Comparison of ENCODE assay signal across 17 mouse cellular contexts in the genomic region with DNA sequence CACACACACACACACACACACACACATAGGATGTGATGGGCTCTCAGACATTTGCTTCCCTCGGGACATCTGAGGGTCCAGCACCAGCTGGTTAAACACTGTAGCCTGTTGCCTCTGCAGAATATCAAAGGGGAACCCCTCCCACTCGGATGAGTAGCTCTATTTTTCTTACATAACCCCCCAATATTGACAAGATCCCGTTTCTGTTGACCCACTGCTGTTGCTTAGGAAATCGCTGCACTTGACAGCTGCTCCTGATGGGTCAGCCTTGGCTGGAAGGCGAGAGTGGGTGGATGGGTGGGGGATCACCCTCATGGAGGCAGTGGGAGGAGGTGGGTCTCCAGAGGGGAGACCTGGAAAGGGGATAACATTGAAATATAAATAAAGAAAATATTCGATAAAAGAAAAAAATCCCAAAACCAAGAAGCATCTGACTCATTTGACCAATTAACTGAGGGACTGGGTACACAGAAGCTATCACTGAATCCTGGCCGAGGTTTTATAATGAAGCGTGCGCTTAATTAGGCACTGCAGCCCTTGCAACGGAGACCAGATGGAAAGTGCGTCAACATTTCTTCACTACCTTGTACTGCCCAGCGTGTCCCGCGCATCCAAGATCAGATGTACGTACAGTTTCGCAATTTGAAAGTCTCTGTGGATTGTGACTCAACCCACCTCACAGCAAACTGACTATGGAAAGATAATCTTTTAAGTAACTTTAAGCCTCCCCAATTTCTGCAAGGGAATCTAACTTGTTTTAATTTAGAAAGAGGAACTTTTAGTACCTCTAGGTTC. TPM values are rescaled to one million over a fixed set of nuclear protein-coding genes. Genes with fewer than 3 reads are reported as not detected.
DNase-seq lines count a peak whose midpoint lies in the region; TF ChIP-seq lines count a peak whose summit lies in the region.
"Had no signal": no experiment of that assay in that cellular context is flagged by ENCODE, and none has a peak within 500 bp of the region (broad histone marks: within the 10 kb centered on the region; RNA-seq: fewer than 3 reads in every experiment).

No protein-coding gene starts in this region.

- no peak overlapping the region for H3K9ac ChIP-seq in liver, adult 2 months (ENCODE audit: low read depth, low read length)
- H3K9ac ChIP-seq: limb, embryonic 13.5 days had no signal

- intact Hi-C loops in left cerebral cortex, adult 2 months (cut with DNase I) = no loop called here

- no peak for TF ChIP-seq CTCF in liver, adult 2 months (IDR thresholded peaks at IDR 0.05; ENCODE audit: low read depth, low read length)
- TF ChIP-seq CTCF in left cerebral cortex, adult 2 months (IDR thresholded peaks at IDR 0.05) = no peak

- no peak for TF ChIP-seq POLR2A in liver, adult 2 months (IDR thresholded peaks at IDR 0.05; ENCODE audit: extremely low read depth, insufficient read depth, low read length)
- no peak for TF ChIP-seq POLR2A in myocyte (IDR thresholded peaks at IDR 0.05; ENCODE audit: insufficient read length, low read depth)

- 0 out of 2 replicates have a peak, but pooled peaks cover 2% of the 10 kb centered on the region for H3K36me3 ChIP-seq in liver, adult 2 months (ENCODE audit: control insufficient read depth, insufficient read depth, low read length)
- no peaks in the 10 kb centered on the region for H3K36me3 ChIP-seq in myocyte (ENCODE audit: control insufficient read depth, insufficient read depth)
- H3K36me3 ChIP-seq: embryonic facial prominence, embryonic 10.5 days; limb, embryonic 13.5 days had no signal

- H3K4me1 ChIP-seq in liver, adult 2 months (ENCODE audit: control insufficient read depth, insufficient read depth, low read length) = peaks cover 4% of the 10 kb centered on the region
- H3K4me1 ChIP-seq: embryonic facial prominence, embryonic 10.5 days; limb, embryonic 13.5 days had no signal

- no peak overlapping the region for H3K4me2 ChIP-seq in myocyte (ENCODE audit: low read depth)
- H3K4me2 ChIP-seq: limb, embryonic 13.5 days had no signal

- DNase-seq in embryo, embryonic 10 days (ENCODE audit: low spot score) = peak; percentile 11
- no peak for DNase-seq in embryo, embryonic 9.5 days (ENCODE audit: extremely low spot score)
- DNase-seq in liver, adult 2 months (ENCODE audit: extremely low read depth, low read depth, low spot score) = peak; percentile 56
- DNase-seq in liver = no peak
- peak; percentile 44 for DNase-seq in embryo, embryonic 11 days
- DNase-seq in heart, adult 18-20 months = no peak
- no peak for DNase-seq in left cerebral cortex, adult 2 months (ENCODE audit: extremely low spot score in 1 of 2, low spot score in 2 of 2)
- DNase-seq: heart, adult 2 months had no signal

- H3ac ChIP-seq in myocyte (ENCODE audit: control insufficient read depth, insufficient read length) = no peak overlapping the region

- H3K79me2 ChIP-seq in liver, adult 2 months (ENCODE audit: control insufficient read depth, insufficient read depth, low read length) = no peaks in the 10 kb centered on the region
- no peaks in the 10 kb centered on the region for H3K79me2 ChIP-seq in myocyte (ENCODE audit: control insufficient read depth, insufficient read depth)

- H3K27ac ChIP-seq in liver, adult 2 months (replicated peaks; ENCODE audit: insufficient read depth, low read depth, low read length) = no peak overlapping the region
- H3K27ac ChIP-seq in left cerebral cortex, adult 2 months = no peak overlapping the region
- H3K27ac ChIP-seq: embryonic facial prominence, embryonic 10.5 days; heart, adult 2 months; limb, embryonic 13.5 days; macrophage had no signal

- 20% methylated on average over 16 of the region's 16 CpGs for WGBS in liver, adult 2 months

- no peaks in the 10 kb centered on the region for H3K27me3 ChIP-seq in liver, adult 2 months (ENCODE audit: control insufficient read depth, insufficient read depth, low read length)
- H3K27me3 ChIP-seq in myocyte (ENCODE audit: control insufficient read depth, insufficient read depth, insufficient read length) = no peaks in the 10 kb centered on the region
- H3K27me3 ChIP-seq: limb, embryonic 13.5 days had no signal

- no peak overlapping the region for H3K4me3 ChIP-seq in liver, adult 2 months (ENCODE audit: insufficient read depth, low read depth, low read length)
- no peak overlapping the region for H3K4me3 ChIP-seq in myocyte
- H3K4me3 ChIP-seq in left cerebral cortex, adult 2 months = no peak overlapping the region
- H3K4me3 ChIP-seq: embryonic facial prominence, embryonic 10.5 days; heart, adult 2 months; limb, embryonic 13.5 days had no signal

TF ChIP-seq in myocyte, 11 proteins besides CTCF, POLR2A, EP300 and RAD21:
- TF ChIP-seq MAX (IDR thresholded peaks at IDR 0.05; ENCODE audit: low read depth) = no peak
- peak; percentile 54; the same call in 1 of the 2 replicates for TF ChIP-seq CEBPB (IDR thresholded peaks at IDR 0.05; ENCODE audit: insufficient read depth, poor library complexity, severe bottlenecking)

RNA-seq across cellular contexts. Expression of a gene that starts 11.2 kb away (rescaled TPM):
- total RNA-seq in liver, adult 2 months (2014; rRNA removed) = not detected in 2 replicates
- not detected in 2 replicates for polyA plus RNA-seq in liver, adult 2 months (2012; rRNA removed)
- polyA plus RNA-seq in myocyte (2012; fragmentation: generic; extraction: Trizol) = not detected
- total RNA-seq in heart, adult 18-20 months (2021) = not detected
- not detected for total RNA-seq in left cerebral cortex, adult 2 months (2021)
- total RNA-seq: heart, adult 2 months; heart, postnatal 25 days; layer of hippocampus, adult 8-10 months had no signal
- polyA plus RNA-seq: embryonic facial prominence, embryonic 10.5 days; heart, adult 2 months; kidney, embryonic 14.5 days; limb, embryonic 13.5 days; macrophage; neural tube, embryonic 11.5 days had no signal

RNA-seq across cellular contexts. Expression of a gene that starts 19.5 kb away (rescaled TPM):
- total RNA-seq in liver, adult 2 months (2014; rRNA removed) = 0.07 and 0.09 TPM in 2 replicates
- polyA plus RNA-seq in liver, adult 2 months (2012; rRNA removed) = not detected in 2 replicates
- 0.17 TPM for polyA plus RNA-seq in myocyte (2012; fragmentation: generic; extraction: Trizol)
- 10 to 100 TPM; 50.1 to 53.2 TPM for total RNA-seq in heart, adult 18-20 months (2021)
- total RNA-seq in left cerebral cortex, adult 2 months (2021) = 1 to 10 TPM; 2.1 to 2.2 TPM
- total RNA-seq: ES-E14 had no signal
- polyA plus RNA-seq: macrophage had no signal

RNA-seq across cellular contexts. Expression of a gene that starts 28.1 kb away (rescaled TPM):
- total RNA-seq in liver, adult 2 months (2014; rRNA removed) = 5.0 and 10.0 TPM in 2 replicates
- 2.7 and 3.2 TPM in 2 replicates for polyA plus RNA-seq in liver, adult 2 months (2012; rRNA removed)
- 2.4 TPM for polyA plus RNA-seq in myocyte (2012; fragmentation: generic; extraction: Trizol)
- 10 to 100 TPM; 14.2 to 15.5 TPM for total RNA-seq in heart, adult 18-20 months (2021)
- 10 to 100 TPM; 23.0 to 24.0 TPM for total RNA-seq in left cerebral cortex, adult 2 months (2021)

RNA-seq across cellular contexts. Expression of a gene that starts 28.9 kb away (rescaled TPM):
- total RNA-seq in liver, adult 2 months (2014; rRNA removed) = 9.6 and 10.3 TPM in 2 replicates
- 1.3 and 1.5 TPM in 2 replicates for polyA plus RNA-seq in liver, adult 2 months (2012; rRNA removed)
- 2.4 TPM for polyA plus RNA-seq in myocyte (2012; fragmentation: generic; extraction: Trizol)
- 10 to 100 TPM; 10.0 to 12.5 TPM for total RNA-seq in heart, adult 18-20 months (2021)
- total RNA-seq in left cerebral cortex, adult 2 months (2021) = 10 to 100 TPM; 14.0 to 14.6 TPM

Comparison
In these comparisons a context has a peak if more than half of its experiments do, and no peak if none do; other contexts are left out.
1. DNase-seq: peak in embryo, embryonic 10 days (single experiment), liver, adult 2 months (single experiment) and embryo, embryonic 11 days (single experiment); none in embryo, embryonic 9.5 days (single experiment), liver (single experiment), heart, adult 18-20 months (0 of 2) and left cerebral cortex, adult 2 months (0 of 2).
2. RNA of a gene that starts 19.5 kb away (total RNA-seq): 50.1 to 53.2 TPM in heart, adult 18-20 months; 2.1 to 2.2 TPM in left cerebral cortex, adult 2 months and 0.07 to 0.09 TPM in liver, adult 2 months; every median in the first group is over 10 times any median in the second.